Mouse (Mus musculus) left cerebral cortex, adult 8-10 months (tissue): ENCODE data around the gene Vti1a. TPM values are rescaled to one million over a fixed set of nuclear protein-coding genes. Genes with fewer than 3 reads are reported as not detected.

Source experiments
- DNase-seq, 2 experiments: peaks; one replicate each; pipeline ENCODE4 v3.0.0; 2022; ENCODE audit warnings: low spot score in 2 of 2
- total RNA-seq, 4 experiments: library from RNA; stranded (reverse); gene quantifications; 2 replicates each; pipeline ENCODE4 v1.2.4; 2022

Vti1a gene
- total RNA-seq, 4 experiments from 2014 or later, result 62.8 to 67.7 (median 64.3) TPM

GRCm38 (mm10) chr19:55582896-55583653 lies 267.0 kb downstream of the Vti1a start:
- no peak for DNase-seq

DNA sequence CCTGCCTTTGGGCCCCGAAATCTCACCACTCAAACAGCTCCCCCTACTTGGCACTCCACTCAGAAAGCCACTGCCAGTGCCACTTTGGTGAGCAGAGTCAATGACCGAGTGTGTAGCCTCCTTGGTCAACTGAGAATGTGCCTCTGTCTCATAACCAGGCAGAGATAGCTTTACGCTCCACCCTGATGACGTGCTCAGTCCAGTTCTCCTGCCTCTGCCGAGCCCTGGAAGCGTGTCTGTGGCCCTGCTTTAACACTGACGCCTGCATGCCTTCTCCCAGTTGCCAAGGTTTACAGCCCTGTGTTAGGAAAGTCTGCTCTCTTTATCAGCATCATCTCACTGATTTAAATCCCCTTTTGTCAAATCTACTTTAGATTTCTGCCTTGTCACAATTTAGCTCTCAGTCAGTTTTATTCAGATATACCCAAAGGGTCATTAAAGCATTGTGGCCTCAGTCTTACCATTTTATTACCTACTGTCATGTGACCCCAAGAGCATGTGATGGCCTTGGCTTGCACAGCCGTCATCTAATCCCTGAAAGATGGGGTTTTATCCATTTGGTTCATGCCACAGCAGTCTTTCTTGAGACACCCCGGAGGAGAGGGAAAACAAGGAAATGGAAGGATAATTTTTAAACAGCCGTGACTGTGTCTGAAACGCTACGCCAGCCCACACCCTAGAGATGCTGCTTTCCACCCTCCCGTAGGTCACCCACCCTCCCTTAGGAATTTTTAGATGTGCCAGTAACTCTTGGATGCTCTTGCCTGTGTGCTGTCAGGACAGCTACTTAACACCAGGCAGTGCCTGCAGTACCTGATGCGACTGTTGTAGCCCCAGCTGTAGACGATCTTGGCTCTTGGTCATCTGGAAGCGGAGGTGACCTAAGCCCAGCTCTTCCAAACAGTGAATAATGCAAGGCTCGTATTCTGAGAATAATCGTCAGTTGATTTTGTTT lies 269.5 kb downstream of the Vti1a start:
- no peak for DNase-seq

DNA sequence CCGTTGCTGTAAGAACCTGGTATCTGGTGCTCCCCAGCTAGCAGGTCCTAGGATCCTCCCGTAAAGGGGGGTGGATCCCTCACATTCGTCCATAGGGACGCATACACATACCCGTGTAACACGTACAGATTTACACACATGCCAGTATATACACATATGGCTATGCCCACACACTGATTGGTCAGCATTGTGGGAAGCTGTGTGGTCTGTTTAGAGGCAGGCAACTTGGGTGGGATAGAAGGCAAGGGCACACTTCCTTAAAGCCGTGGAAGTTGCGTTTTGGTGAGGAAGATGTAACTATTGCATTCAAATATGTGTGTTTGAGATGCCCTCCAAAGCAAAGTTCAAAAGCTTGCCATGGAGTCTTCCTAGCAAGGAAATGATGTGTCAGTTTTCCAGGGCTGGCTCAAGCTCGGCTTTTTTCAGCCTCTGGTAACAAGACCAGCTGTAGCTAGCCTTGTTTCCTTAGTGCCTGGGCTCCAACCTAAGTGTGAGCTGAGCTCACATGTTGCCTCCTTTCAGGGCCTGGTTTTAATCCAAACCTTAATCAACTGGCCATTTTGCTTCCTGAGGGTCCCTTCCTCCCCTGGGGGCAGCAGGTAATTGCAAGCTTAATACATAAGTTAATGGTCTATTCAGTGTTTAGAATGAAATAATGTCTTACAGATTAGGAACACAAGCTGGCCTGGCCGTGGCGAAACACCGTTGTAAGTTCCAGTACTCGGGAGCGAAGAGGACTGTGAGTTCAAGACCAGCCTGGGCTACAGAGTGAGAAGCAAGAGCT lies 271.7 kb downstream of the Vti1a start:
- DNase-seq, result no peak

GRCm38 (mm10) chr19:55588948-55589896 lies 273.1 kb downstream of the Vti1a start:
- no peak for DNase-seq

- no peak for DNase-seq
Observed at GRCm38 (mm10) chr19:55592876-55593691, 277.0 kb downstream of the Vti1a start.

GRCm38 (mm10) chr19:55593729-55594444 lies 277.8 kb downstream of the Vti1a start:
- no peak for DNase-seq

DNA sequence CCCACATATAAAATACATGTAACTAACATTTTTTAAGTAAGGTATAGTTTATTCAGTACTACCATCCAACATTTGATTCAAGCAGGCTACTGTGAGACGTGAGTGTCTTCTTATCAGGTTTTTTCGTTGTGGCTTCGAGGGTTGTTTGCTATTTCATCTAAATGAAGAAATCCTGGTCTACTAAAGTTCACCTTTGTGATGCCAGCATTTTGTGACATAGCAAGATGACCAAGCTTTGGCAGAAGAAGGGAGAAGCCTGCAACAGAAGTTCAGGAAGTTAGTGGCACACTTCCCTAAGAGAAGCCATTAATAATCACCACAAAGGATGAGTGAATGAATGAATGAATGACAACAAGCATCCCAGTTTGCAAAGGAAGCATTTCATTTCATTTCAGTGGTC lies 278.4 kb downstream of the Vti1a start:
- DNase-seq, result no peak

DNA sequence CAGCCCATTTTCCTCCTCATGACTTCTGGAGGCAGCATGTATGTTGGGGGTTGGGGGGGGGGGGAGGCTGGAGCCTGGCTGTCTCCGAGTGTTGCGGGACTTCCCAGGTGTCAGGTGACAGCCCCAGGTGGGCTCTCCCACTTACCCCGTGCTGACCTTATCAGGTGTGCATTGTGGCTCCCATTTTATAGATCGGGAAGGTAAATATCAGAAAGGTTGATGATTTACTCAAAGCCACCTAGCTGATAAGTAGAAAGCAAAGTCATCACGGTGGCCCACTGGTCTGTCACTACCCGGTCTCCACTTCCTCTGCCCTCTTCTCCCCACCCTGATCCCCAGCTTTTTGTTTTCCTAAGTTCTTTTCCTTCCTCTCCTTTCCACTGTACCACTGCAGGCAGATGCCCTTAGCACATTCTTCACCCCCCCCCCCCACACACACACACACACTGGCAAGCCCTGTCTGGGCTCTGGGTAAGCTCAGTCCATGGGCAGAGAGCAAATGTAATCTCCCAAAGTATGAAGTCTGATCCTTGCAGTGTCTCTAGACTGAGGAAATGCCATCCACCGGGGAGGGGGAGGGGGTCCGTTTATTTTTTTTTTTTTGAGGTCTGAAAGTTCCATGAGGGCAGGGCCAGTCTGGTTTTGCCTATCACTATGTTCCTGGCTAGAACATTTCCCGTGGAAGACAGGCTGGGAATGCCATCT lies 280.0 kb downstream of the Vti1a start:
- DNase-seq, result no peak

DNA sequence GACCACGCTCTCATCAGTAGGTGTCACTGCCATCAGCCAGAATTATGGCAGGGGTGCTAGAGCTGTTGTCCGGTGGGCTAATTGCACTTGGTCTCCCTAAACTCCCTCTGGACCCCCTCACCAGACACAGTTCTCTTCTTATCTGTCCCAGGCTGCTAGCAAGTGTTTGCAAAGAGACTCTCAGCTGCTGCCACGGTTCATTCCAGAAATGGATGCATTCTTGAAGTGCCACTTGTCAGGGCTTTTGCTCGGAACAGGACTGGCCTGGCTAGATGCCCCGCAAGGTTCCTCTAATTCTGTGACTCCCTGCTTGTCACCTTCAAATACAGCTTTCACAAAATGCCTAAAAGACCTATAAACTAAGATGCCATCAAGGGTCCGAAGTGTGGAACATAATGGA lies 280.7 kb downstream of the Vti1a start:
- no peak for DNase-seq

- no peak for DNase-seq
Observed at GRCm38 (mm10) chr19:55597296-55597695, 281.2 kb downstream of the Vti1a start.

DNA sequence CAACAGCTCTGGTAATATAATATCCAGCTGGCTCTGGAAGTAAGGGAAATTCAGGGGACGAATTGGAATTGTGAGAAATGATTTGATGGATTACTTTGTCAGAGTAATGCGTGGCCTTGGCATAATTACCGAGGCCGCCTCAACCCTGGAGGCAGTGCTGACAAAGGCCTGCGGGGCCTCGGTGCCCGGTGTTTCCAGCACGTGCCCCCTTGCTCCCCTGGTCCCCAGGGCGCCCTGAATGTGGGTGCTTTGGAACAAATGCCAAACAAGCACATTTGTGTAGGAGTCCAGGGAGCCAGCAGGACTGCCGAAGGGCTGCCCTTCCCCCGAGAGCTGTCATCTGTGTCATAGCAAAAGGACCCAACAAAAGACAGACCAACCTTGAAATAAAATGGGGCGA lies 281.9 kb downstream of the Vti1a start:
- DNase-seq, result no peak

GRCm38 (mm10) chr19:55599124-55599523 lies 283.0 kb downstream of the Vti1a start:
- no peak for DNase-seq

DNA sequence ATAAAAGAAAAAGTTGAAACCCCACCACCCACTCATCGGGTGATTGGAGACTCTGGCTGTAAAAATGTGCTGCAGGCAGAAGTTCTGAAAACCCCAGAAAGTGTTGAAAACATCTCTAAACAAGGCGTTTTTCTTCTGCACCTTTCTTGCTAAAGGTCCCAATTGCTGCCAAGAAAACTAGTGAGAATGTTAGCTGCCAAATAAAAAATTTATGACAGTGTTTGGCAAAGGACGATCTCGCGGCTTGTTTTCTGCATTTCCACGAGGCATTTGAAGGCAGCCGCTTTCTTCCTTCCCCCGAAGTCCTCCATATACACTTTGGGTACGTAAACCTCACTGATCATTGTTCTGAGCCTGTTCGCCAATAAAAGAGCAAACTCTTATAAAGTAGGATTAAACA lies 291.6 kb downstream of the Vti1a start:
- no peak for DNase-seq

- DNase-seq, result no peak
Observed at GRCm38 (mm10) chr19:55608858-55609375, 292.8 kb downstream of the Vti1a start.

DNA sequence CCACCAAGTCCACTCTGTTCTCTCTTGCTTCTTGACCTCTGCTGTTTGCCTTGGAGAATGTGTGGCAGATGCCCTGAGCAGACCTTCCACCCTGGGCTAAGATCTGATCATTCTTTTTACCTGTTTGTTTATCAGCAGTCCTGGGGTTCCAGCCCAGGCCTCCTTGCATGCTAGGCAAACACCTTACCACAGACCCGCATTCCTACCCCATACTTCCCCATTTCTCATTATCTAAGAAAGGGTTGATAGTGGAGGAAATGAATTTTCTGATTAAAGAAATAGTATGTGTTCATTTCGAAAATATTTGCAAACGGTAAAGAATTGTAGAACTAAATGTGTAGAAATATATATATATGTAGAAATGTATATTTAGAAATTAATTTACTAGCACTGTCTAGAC lies 293.7 kb downstream of the Vti1a start:
- DNase-seq, result no peak

GRCm38 (mm10) chr19:55615743-55616142 lies 299.6 kb downstream of the Vti1a start:
- no peak for DNase-seq

DNA sequence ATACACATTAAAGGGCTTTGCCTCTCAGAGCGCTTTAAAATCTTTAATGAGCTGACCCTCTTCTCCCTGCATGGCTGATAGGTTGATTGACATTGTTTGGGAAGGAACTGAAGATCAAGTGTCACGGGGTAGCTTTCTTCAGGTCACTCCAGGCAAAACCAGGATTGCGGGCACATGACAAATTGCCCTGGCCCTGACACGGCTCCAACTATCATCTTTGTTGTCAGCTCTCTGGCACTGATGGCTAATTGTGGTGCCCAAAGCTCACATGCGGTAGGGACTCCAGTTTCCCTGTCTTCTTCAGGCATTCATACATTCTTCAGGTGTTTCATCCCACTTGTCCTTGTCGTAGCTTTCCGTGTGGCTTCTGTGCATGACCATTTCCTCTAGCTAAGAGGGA lies 300.2 kb downstream of the Vti1a start:
- no peak for DNase-seq

DNA sequence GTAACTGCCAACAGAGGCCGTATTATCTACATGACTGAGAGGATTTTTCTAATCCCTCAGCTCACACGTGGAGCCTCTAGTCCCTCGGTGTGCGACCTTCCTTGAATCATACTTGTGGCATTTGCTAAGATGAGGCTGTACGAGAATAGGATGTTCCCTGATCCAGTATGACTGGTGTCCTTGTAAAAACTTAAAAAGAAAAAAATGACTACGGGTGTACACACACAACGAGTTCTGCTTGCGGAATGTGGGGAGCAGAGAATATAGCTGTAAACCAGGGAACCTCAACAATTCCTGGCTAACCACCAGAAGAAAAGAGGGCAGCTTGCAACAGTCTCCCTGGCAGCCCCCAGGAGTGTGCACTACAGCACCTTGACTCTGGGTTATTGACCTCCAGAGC lies 300.8 kb downstream of the Vti1a start:
- no peak for DNase-seq
